Mouse (Mus musculus) kidney, postnatal 25 days (tissue): ENCODE data around the gene Krt24.

ENCODE experiments used
- DNase-seq, 2 experiments: peaks; one replicate each; pipeline ENCODE4 v3.0.0; 2021; ENCODE audit warnings: mixed read lengths in 2 of 2

Gene Krt24

GRCm38 (mm10) chr11:99284833-99285312 lies at the start of gene Krt24:
Gene Krt24 (minus strand): TSS chr11:99285262.
- DNase-seq: no peak

GRCm38 (mm10) chr11:99333426-99333825 lies 48.4 kb upstream of the Krt24 start:
- no peak for DNase-seq

GRCm38 (mm10) chr11:99329655-99330054 lies 44.6 kb upstream of the Krt24 start:
- no peak for DNase-seq

DNA sequence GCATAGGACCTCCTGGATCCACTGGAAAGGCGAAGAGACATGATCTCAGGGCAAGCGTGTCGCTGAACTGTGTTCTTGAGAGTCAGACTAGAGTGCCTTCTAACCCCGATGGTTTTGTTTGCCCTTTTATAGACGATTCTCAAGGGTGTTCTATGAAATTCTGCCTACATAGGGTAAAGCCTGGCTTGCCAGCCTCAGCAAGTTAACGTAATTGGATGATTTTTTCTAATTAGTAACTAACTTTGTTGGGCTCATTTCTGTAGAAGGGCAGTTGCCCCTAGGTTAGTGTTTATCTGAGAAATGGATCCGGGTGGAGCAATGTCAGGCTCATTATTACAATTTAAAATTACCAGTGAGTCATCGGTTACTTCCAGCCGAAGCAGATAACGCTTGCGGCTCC lies 37.8 kb upstream of the Krt24 start, which contains the start of gene Krt25:
TSS of gene Krt25 (minus strand) at position 101 of the 400 bp plus-strand sequence.
- no peak for DNase-seq

- no peak for DNase-seq
Observed at GRCm38 (mm10) chr11:99321094-99321493, 36.0 kb upstream of the Krt24 start.

DNA sequence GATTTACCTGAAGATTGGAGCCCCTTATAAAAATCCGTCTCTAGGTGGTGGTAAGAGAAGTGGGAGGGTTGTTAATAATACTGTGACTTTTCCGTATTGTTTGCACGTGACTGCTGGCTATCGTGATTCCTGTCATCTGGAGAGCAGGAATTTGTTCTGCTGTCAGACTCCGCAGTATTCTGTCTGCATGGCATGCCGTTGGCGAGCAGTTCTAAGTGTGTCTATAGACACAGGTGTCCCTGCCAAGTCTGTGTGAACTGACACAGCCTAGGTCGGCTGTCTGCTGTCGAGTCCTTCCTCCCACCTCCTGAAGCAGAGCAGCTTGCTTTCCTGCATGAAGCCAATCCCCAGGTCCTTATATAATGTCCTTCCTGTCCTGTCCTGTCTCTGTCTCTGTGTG lies 34.1 kb upstream of the Krt24 start:
- DNase-seq: no peak

DNA sequence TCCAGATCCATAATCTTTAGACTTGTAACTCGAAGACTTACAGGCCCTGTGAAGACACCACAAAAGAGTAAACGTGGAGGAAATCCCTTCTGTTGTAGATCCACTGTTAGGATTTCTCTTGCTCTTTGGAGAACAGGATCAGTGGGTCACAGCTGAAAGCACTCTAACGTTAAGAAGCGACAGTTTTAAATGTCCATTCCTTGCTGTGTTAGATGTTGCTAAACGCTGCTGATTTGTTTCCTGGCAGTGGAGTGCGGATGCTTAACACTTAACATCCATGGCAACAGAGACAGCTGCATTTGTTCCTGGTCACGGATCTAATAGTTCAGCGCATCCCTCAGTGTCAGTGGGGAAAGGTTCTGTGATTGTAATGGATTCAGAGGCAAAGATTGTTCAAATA lies 31.5 kb upstream of the Krt24 start:
- DNase-seq: no peak

- no peak for DNase-seq
Observed at GRCm38 (mm10) chr11:99314594-99314993, 29.5 kb upstream of the Krt24 start.

GRCm38 (mm10) chr11:99310882-99311281 lies 25.8 kb upstream of the Krt24 start:
- DNase-seq: no peak

- peak; percentile 65 to 78 for DNase-seq
Observed at GRCm38 (mm10) chr11:99307579-99307978, 22.5 kb upstream of the Krt24 start.

- no peak for DNase-seq
Observed at GRCm38 (mm10) chr11:99295039-99295438, 10.0 kb upstream of the Krt24 start.

DNA sequence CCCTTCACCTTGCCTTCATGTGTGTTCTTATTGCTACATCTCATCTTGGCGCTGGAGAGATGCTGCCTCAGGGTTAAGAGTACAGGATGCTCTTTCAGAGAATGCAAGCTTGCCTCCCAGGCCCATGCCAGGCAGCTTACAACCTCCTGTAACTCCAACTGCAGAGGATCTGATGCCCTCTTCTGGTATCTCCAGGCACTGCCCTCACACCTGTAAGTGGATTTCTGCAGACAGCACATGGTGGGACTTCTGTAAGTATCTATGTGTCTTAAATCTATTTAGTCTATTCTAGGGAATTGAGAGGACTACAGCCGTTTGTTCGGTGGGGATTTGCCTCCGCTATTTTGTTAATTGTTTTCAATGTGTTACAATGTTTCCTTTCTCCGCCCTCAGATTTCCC lies 7.8 kb upstream of the Krt24 start:
- peak; percentile 44 to 55 for DNase-seq

DNA sequence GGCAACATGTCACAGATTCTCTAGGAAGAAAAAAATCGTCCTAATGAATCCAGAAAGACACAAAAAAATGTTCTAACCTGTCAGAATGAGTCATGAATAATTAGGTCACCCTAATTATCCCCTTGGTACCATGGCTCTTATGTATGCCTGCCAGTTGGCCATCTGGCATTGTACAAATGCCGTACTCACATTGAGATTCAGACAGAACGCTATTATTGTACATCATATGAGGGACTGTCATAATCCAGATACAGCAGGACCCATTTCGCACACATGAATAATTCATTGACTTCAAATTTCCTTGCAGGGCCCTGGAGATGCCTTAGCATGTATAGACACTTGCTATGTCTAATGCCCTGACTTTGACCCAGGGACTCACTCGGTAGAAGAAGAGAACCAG lies 1.1 kb downstream of the Krt24 start:
- no peak for DNase-seq

- DNase-seq: no peak
Observed at GRCm38 (mm10) chr11:99283334-99283733, 1.7 kb downstream of the Krt24 start.

DNA sequence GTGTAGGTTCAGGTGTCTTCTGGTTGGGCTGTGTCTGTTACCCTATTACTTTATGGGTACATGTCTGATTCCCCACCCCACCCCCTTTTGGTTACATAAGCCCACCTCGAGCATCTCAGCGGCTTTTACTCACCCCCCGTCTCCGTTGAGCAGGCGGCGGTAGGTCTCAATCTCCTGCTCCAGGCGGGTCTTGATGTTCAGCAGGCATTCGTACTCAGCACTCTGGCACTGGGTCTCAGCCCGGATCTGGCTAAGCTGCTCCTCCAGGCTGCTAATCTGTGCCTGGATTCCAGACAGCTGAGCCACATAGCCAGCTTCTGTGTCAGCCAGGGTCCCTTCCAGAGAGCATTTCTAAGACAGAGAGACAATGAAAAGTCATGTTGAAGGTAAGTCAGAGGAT lies 3.9 kb downstream of the Krt24 start:
- no peak for DNase-seq

DNA sequence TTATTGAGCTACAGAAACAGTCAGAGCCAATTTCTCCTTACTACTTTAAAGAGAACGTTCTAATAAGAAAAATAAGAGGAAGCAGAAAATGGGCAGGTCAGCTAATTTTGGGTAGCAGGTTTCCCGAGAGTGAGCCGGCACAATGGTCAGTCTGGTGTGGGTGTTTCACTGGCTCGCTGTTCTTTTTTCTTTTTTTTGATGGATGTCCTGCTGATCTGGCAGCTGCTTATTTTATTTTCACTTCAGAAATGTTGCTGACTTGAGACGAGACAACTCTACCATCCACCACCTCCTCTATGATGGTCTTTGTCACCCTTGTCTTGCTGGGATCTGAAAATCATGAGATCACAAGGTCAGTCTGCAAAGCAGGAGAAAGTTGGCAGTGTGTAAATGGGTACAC lies 5.1 kb downstream of the Krt24 start:
- no peak for DNase-seq

GRCm38 (mm10) chr11:99276786-99277185 lies 8.3 kb downstream of the Krt24 start:
- DNase-seq: no peak

DNA sequence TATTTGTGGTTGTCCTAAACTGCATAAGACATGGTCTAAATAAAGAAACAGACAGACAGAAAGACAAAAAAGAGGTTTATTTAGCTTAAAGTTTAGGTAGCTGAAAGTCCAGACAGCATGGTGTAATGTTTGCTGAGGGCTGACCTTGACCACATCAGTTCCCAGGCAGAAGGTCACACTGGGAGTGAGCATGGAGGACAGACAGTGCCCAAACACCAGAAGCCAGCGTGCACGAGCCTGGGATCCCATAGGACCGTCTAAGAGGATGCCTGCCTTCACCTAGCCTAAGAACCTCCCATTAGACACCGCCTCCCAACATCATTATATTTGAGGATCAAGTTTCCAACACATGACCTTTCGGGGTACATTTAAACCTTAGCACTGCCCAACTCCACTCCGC lies 9.4 kb downstream of the Krt24 start:
- DNase-seq: no peak

- DNase-seq: no peak
Observed at GRCm38 (mm10) chr11:99272721-99273120, 12.3 kb downstream of the Krt24 start.

DNA sequence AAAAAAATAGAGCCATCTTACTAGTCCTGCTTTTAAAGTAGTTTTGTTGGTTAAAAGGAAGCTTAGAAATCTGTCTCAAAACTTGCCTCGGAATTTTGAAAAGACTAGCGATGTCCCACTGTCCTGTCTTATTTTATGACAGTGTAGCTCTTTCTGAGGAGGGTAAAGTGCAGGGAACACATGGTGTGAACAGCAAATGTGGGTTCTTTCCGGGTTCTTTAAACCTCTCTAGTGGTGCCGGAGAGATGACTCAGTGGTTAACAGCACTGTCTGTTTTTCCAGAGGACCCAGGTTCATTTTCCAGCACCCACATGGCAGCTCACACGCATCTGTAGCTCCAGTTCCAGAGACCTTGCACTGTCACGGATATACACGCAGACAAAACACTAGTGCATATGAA lies 15.9 kb downstream of the Krt24 start:
- DNase-seq: no peak

DNA sequence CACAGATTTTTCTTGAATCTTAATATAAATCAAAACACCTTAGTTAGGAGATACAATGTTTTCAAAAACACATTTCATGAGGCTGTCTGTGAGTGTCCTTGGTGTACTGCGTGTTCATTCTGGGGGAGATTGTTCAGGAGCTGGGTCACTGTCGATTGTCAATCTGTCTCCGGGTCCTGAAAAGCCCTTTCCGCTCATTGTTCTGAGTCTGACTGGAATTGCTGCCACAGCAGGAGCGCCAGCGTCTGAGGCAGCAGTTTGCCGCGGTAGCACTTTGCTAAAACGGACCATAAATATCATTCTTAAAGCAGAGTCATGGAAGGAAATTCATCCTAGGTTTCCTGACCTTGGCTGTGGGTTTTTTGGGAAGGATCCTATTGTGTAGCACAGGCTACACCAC lies 19.3 kb downstream of the Krt24 start:
- DNase-seq: peak; percentile 31 to 75

DNA sequence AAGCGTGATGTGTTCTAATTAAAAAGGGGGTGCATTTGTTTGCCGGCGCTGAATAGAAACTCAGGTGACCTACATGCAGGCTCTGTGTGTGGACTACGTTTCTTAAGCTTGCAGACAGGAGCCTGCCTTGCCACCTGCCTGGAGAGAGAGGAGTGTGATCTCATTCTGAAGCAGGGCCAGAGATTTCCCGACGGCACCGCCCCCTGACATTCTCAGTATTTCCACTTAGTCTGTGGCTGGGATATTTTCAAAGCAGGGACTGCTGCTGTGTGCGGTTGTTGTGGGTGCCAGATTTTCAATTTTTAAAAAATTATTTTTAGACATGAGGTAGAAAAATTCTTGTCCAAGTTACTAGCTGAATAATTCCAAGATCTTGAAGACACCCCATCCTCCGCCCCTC lies 19.8 kb downstream of the Krt24 start:
- DNase-seq: peak; percentile 40

- DNase-seq: no peak
Observed at GRCm38 (mm10) chr11:99256213-99256612, 28.8 kb downstream of the Krt24 start.

DNA sequence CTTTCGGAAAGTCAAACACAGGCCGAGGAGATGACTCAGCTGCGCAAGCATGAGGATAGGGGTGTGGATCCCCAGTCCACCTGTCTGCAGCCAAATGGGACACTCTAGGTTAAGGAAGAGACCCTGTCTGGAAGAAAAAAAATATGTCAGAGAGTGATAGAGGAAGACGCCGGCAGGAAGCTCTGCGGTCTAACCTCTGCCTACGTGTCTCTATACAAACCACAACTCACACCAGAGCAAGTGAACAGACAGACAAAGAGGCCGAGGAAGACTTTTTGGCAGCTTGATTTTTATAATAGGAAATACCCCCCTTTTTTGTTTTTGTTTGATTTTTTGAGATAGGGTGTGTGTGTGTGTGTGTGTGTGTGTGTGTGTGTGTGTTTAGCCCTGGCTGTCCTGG lies 29.7 kb downstream of the Krt24 start:
- DNase-seq: no peak

GRCm38 (mm10) chr11:99253893-99254292 lies 31.2 kb downstream of the Krt24 start:
- DNase-seq: no peak

DNA sequence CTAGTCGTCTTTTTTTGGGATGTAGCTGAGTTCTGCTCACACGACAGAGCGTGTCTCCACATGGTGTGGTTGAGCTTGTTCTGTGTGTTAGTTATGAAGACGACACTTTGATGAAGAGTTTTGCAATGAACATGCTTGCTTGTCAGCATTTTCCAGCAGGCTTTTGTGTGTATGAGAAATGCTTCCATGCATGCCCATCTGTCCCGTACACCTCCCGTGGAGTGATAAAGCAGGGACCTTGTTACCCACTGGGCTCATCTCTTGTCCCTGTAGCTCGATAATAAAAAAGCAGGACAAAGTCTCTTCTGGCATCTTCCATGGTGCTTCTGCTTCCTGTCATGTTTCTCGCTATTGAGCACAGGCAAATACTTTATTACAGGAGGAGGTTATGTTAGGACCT lies 32.4 kb downstream of the Krt24 start:
- DNase-seq: no peak
